Mouse (Mus musculus) splenic B cell, adult 2 months (primary cell): ENCODE data around the gene Pla2g4b.
A peak's percentile ranks its signal among the peaks of the same experiment; 100 is the strongest.

Experiments
- DNase-seq: peaks from one replicate; pipeline ENCODE4 v3.0.0-alpha.2; 2011; ENCODE audit warnings: low read depth, low spot score
- H3K27me3 ChIP-seq: 2 replicates; pipeline ENCODE4 v1.6.1; 2012; ENCODE audit warnings: mild to moderate bottlenecking, low read length, moderate library complexity, mixed read lengths; ENCODE audit not compliant: control insufficient read depth, poor library complexity, insufficient read depth, severe bottlenecking
- H3K36me3 ChIP-seq: 2 replicates; pipeline ENCODE4 v1.6.1; 2012; ENCODE audit warnings: mild to moderate bottlenecking, low read length, moderate library complexity, mixed read lengths; ENCODE audit not compliant: control insufficient read depth, poor library complexity, insufficient read depth, severe bottlenecking

The Pla2g4b gene

GRCm38 (mm10) chr2:120064639-120065038, 31.4 kb downstream of the Pla2g4b start:
- H3K36me3 ChIP-seq, result no peaks in the 10 kb centered on the region
- no peak for DNase-seq
- H3K27me3 ChIP-seq, result no peaks in the 10 kb centered on the region

- DNase-seq, result no peak
- H3K36me3 ChIP-seq, result no peaks in the 10 kb centered on the region
- no peaks in the 10 kb centered on the region for H3K27me3 ChIP-seq
Observed at GRCm38 (mm10) chr2:120065243-120065642, 32.0 kb downstream of the Pla2g4b start.

DNA sequence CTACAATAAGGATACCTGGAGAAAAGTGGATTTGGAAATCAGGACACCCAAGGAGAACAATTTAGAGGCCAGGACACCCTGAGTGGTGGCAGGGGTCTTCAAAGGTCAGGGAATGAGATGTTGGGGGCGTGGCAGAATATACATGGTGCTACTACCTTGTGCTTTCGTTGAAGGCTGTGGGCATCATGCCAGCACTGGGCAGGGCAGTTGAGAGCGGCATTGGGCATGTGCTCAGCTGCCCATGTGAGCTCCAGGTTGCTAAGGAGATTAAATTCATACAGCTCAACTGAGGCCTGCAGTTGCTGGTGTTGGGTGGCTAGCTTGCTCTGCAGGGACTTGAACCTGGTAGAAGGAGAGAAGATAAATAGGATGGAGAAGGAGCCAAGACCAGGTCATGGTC, 33.0 kb downstream of the Pla2g4b start:
- H3K36me3 ChIP-seq, result no peaks in the 10 kb centered on the region
- H3K27me3 ChIP-seq, result no peaks in the 10 kb centered on the region
- no peak for DNase-seq

DNA sequence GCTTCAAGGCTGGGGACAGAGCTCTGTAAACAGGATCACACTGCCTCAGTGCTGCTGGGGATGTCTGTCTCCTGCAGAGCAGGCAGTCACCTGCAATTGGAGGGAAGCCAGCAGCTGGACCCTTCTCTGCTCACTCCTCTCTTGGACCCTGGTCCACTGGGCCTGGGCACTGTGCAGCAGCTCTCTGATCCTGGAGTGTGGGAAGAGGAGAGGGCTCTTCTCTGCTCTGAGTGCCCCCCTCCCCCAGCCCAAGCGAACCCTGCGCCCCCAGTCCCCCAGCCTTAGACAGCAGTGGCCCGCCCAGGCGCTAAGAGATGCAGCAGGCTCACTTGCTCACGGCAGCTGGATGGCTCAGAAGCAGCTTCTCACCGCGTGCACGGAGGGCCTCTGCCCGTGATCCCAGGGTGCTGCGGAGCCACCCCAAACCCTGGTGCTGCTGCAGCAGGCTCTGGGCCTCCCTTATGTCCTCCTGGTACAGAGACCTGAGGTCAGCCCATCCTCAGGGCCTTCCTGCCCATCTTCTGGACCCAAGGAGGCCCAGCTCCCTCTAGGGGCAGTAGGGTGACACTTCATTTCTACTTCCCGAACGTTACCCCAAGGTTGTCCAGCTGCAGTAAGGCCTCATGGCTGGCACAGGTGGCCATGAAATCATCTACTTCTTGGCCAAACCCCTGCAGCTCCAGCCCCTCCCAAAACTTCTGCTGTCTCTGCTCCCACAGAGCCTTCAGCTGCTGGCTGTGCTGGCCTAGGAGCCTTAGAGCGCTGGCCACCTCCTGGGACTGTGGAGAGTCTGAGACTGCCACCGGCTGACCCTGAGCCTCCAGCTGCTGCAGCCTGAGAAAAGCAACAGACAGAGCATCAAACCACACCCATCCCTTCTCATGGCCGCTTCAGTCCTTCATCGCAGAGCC, 35.6 kb downstream of the Pla2g4b start:
- DNase-seq, result peak; percentile 31
- Histone ChIP-seq H3K27me3 (no peaks in the 10 kb centered on the region), H3K36me3 (no peaks in the 10 kb centered on the region)

DNA sequence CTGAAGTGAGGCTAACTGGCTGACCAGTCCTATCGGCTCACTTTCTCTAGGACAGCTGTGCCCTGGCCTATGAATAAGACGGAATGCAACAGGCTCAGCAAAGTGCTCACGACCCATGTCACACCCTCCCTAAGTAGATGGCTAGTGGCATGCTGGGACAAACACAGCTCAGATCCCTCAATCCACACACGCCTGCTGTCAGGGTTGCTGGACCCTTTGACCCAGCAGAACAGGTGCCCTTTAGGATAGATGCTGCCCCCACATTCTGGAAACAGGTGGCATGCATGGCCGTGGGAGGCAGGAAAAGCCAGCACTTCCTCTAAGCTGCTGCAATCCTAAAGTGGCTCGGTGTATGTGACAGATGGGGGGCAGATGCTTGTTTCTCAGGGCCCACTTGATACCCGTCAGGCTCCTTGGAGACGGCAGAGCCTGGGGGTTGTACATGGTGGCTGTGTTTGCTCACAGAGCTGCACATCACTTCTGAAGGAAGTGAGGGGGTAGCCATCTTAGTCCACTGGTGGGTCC, 36.3 kb downstream of the Pla2g4b start:
- no peak for DNase-seq

DNA sequence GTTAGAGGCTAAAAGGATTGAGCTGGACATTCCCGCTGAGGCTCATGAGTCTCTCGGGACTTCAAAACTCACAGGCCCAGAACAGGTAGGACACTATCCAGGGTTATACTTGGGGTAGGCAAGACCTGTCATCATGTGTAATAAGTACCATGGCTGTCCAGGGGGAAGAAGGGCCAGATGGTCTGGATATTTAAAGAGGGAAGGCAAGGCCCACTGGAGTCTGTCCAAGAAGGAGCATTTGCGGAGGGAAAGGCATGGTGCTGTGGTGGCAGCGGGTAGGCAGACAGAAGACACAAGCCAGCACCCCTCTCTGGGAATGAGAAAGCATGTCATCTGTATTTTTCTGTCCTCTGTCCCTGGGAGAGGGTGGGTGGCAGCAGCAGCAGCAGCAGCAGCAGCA, 40.9 kb downstream of the Pla2g4b start:
- no peak for DNase-seq
- H3K27me3 ChIP-seq, result no peaks in the 10 kb centered on the region

More for the DNA sequence above, 36.3 kb downstream of the Pla2g4b start:
- Histone ChIP-seq H3K36me3 (no peaks in the 10 kb centered on the region), H3K27me3 (no peaks in the 10 kb centered on the region)

GRCm38 (mm10) chr2:120076076-120076705, 43.0 kb downstream of the Pla2g4b start:
- Histone ChIP-seq H3K36me3 (no peaks in the 10 kb centered on the region), H3K27me3 (no peaks in the 10 kb centered on the region)
- DNase-seq, result peak; percentile 48

More for the DNA sequence above, 40.9 kb downstream of the Pla2g4b start:
- H3K36me3 ChIP-seq, result no peaks in the 10 kb centered on the region

GRCm38 (mm10) chr2:120082416-120082815, 49.2 kb downstream of the Pla2g4b start:
- Histone ChIP-seq H3K27me3 (no peaks in the 10 kb centered on the region), H3K36me3 (no peaks in the 10 kb centered on the region)
- DNase-seq, result peak; percentile 13

DNA sequence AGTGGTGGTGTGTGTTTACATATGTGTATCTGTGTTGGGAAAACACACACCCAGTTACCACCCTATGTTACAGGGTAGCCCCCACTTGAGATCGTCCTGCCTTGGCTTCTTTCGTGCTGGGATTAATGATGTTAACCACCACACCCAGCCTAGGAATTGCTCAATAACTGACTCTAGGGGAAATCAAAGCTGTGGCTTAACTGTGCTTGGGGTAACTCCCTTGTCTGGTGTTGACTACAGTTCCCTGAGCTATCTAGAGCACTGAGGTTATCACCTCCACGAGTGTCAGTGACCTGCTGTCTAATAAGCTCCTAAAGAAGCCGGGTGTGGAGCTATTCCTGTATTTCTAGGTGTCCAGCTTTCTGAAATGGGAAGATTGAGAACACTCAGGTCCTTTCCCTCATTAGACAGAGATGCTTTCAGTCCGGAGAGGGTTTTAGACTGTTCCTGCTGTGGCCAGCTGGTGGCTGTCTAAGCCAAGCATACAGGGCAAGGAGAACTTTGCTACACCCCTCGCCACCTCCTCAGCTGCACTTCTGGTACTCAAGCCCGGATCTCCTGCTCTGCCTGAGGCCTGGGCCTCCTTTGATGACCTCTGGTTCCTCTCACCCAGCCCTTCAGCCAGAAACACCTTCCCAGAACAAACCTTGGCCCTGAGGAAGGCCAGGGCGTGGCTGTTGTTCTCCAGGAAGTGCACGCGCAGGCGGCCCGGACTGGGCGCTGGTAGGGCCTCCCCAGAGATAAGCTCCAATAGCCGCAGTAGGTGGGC, 51.6 kb downstream of the Pla2g4b start:
- Histone ChIP-seq H3K27me3 (no peaks in the 10 kb centered on the region), H3K36me3 (no peaks in the 10 kb centered on the region; the same call in 1 of the 2 replicates)
- DNase-seq, result peak; percentile 59

GRCm38 (mm10) chr2:120086038-120086437, 52.8 kb downstream of the Pla2g4b start:
- Histone ChIP-seq H3K27me3 (no peaks in the 10 kb centered on the region), H3K36me3 (peaks cover 3% of the 10 kb centered on the region)
- no peak for DNase-seq

DNA sequence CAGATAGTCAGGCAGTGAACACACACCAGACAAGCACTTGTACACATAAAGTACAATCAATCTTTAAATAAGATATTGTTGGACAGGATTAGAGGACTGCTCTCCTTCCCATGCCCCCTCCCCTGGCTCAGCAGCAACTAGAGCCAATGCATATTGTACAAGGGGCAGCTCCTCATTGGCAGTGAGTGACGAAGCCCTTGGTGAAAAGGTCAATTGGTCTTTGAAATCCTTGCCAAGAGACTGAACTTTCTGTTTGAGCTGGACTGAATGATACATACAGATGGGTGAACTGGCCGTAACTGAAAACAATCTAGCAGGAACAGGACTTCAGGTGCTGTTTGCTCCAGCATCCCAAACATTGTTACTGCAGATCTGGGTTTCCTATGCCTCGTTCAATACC, 54.2 kb downstream of the Pla2g4b start:
- peaks cover 7% of the 10 kb centered on the region for H3K36me3 ChIP-seq
- no peaks in the 10 kb centered on the region for H3K27me3 ChIP-seq
- no peak for DNase-seq

GRCm38 (mm10) chr2:120087897-120088296, 54.7 kb downstream of the Pla2g4b start:
- peaks cover 7% of the 10 kb centered on the region for H3K36me3 ChIP-seq
- DNase-seq, result no peak
- no peaks in the 10 kb centered on the region for H3K27me3 ChIP-seq

DNA sequence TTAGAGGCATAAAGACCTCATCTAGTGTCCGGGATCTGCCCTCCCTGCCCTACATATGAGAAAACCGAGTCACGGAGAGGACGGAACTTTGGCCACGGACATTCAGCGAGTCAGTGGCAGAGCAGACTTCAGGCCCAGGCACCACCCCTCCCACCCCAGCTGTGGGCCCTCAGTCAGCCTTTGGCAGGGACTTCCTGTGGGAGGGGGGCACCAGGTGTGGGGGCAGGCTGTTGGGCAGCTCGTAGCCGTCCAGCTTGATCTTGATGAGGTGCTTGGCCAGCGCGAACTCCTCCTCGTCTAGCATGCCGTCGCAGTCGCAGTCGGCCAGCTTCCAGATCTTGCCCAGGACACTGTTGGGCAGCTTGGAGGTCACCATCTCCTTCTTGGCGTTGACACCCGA, 57.8 kb downstream of the Pla2g4b start:
- H3K36me3 ChIP-seq, result peaks cover 8% of the 10 kb centered on the region
- no peak for DNase-seq
- H3K27me3 ChIP-seq, result no peaks in the 10 kb centered on the region
